Mouse (Mus musculus) MEL (cell line): ENCODE data around the gene Tbc1d2.

Experiments
- MEF2A ChIP-seq: IDR thresholded peaks from 2 replicates; pipeline ENCODE4 v1.6.1; 2014; ENCODE audit warnings: low read depth, mild to moderate bottlenecking, inconsistent platforms, low read length, improper control_type of control experiment; ENCODE audit not compliant: poor library complexity, insufficient replicate concordance, severe bottlenecking; ENCODE audit errors: extremely low read depth
- NELFE ChIP-seq: IDR thresholded peaks from 2 replicates; pipeline ENCODE4 v1.6.1; 2011; ENCODE audit warnings: low read depth, low read length, improper control_type of control experiment
- POLR2A ChIP-seq, 2 experiments: IDR thresholded peaks; 2 replicates each; pipeline ENCODE4 v1.6.1; 2011 to 2012; ENCODE audit warnings: low read length in 2 of 2, mild to moderate bottlenecking in 2 of 2, control low read depth in 1 of 2, improper control_type of control experiment in 1 of 2, low read depth in 1 of 2, moderate library complexity in 1 of 2; ENCODE audit not compliant: control insufficient read depth in 1 of 2, insufficient read depth in 1 of 2, poor library complexity in 1 of 2

DNA sequence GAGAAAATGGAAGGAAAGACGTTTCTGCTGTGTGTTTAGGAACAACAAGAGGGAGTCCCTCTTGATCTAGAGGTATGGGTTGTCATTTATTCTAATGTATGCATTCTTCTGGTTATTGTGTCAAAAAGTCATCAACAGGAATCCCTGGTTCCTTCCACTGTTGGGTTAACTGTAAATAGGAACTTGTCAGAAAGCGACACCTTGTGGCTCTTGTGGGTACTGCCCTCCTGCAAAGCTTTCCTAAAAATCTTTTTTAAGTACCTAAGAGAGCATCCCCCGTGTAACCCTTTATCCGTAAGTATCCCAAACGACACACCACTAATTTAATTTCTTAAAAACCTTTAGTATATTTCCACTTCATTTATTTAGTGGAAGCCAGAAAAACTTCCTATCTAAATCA lies 7.1 kb upstream of the Tbc1d2 start:
- TF ChIP-seq MEF2A (no peak), POLR2A (IDR thresholded peaks at IDR 0.05; ENCODE audit: control insufficient read depth in 1 of 2, insufficient read depth in 1 of 2, low read depth in 1 of 2, low read length in 2 of 2, poor library complexity in 1 of 2) (no peak), NELFE (no peak)
